Mouse (Mus musculus) kidney, adult 2 months (tissue): Measurements from ENCODE around the gene Kcna1. TPM values are rescaled to one million over a fixed set of nuclear protein-coding genes. Genes with fewer than 3 reads are reported as not detected.

Experiments used
- DNase-seq: peaks from one replicate; pipeline ENCODE4 v3.0.0; 2021
- H3K27ac ChIP-seq: fragments of 200-500 bp; 2 replicates; pipeline ENCODE4 v1.5.1; 2012; ENCODE audit warnings: low read depth, low read length, control low read depth, inconsistent platforms; ENCODE audit not compliant: insufficient read depth
- H3K27me3 ChIP-seq: fragments of 200-500 bp; replicated peaks from 2 replicates; pipeline ENCODE4 v1.6.1; 2012; ENCODE audit warnings: mild to moderate bottlenecking, moderate library complexity, low read length, inconsistent platforms; ENCODE audit not compliant: control insufficient read depth, insufficient read depth
- H3K36me3 ChIP-seq: fragments of 200-500 bp; 2 replicates; pipeline ENCODE4 v1.6.1; 2012; ENCODE audit warnings: mild to moderate bottlenecking, moderate library complexity, low read length, inconsistent platforms; ENCODE audit not compliant: control insufficient read depth, insufficient read depth
- H3K4me1 ChIP-seq: fragments of 200-500 bp; 2 replicates; pipeline ENCODE4 v1.6.1; 2011; ENCODE audit warnings: low read length; ENCODE audit not compliant: control insufficient read depth, insufficient read depth
- H3K4me3 ChIP-seq: fragments of 200-500 bp; 2 replicates; pipeline ENCODE4 v1.5.1; 2011; ENCODE audit warnings: mild to moderate bottlenecking, low read depth, low read length, control low read depth; ENCODE audit not compliant: insufficient read depth
- CTCF ChIP-seq: fragments of 200-500 bp; conservative IDR thresholded peaks from 2 replicates; pipeline ENCODE4 v1.5.1; 2011; ENCODE audit warnings: low read depth, mild to moderate bottlenecking, control low read depth, low read length, moderate library complexity, mixed read lengths; ENCODE audit not compliant: insufficient read depth, insufficient read length
- POLR2A ChIP-seq: fragments of 200-500 bp; IDR thresholded peaks from one replicate; pipeline ENCODE4 v1.6.1; 2011; ENCODE audit warnings: low read depth, low read length, control low read depth
- WGBS: fragments of 180-500 bp; shearing (Covaris S2); methylation state at CpG from one replicate; pipeline ENCODE4 v1.1.7; 2018; 5-methylcytosine and 5-hydroxymethylcytosine counted together
- polyA plus RNA-seq: library from polyadenylated mRNA; depleted of rRNA; stranded (reverse); fragments of >200 nt; gene quantifications from 2 replicates; pipeline ENCODE4 v1.2.3, GENCODE M21; 2012; rRNA removed

The Kcna1 gene
- polyA plus RNA-seq, 1 experiment: 0.77 TPM

DNA sequence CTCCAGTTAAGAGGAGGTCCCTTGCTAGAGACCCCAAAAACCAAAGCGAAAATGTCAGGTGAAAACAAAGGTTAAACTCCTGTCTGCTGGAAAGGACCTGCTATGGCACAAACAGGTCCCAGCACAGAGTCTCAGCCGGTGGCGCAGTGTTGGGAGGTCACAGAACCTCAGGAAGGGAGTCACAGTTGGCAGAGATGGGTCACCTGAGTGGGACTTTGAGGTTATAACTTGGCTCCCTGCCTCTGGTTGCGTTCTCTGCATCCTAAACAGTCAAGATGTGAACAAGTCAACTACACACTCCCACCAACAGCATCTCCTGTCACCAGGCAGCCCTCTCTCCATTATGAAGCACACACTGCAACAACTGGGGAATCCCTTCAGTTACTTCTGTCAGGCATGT is 48.4 kb downstream of the Kcna1 start:
- DNase-seq: no peak
- Histone ChIP-seq H3K27me3 (no peaks in the 10 kb centered on the region), H3K4me1 (no peaks in the 10 kb centered on the region), H3K36me3 (no peaks in the 10 kb centered on the region), H3K27ac (no peak overlapping the region), H3K4me3 (no peak overlapping the region)
- 93% methylated on average over 4 of the region's 4 CpGs for WGBS
- TF ChIP-seq CTCF: no peak
- TF ChIP-seq POLR2A: no peak

DNA sequence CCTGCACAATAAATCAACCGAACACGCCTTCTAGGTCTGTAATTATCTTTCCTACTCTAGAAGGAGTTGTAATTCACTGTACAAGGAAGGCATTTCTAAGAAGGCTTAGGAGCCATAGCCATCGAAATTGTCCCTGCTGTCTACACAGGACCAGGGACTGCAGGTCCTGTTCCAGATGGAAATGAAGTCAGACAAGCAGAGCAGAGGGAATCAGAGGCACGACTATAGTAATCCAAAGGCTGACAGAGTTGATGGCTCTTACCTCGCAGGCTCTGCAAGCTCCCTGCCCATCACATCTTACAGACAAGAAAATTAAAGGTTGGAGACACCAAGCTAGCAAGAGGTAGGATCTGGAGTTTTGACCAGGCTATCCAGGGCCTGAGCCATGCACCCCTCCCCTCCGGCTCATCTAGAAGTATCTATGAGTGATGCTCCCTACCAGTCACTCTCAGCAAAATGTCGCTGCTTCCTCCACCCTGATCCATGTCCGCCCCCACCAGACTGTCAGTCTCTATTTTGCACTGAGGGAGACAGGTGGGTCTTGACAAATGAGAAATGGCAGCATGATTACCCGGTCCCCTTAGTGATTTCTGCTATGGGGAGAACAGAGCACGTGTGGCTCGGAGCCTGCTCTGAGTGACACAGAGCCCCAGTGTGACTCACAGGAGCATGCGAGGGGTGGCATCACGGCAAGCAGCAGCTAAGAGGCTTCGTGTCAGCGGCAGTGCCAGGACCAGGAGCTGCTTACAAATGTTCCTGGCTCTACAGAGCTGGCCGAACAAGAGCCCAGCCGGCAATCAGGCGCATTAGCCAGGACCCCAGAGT is 50.2 kb downstream of the Kcna1 start:
- Histone ChIP-seq H3K27me3 (no peaks in the 10 kb centered on the region), H3K4me1 (no peaks in the 10 kb centered on the region), H3K4me3 (no peak overlapping the region), H3K36me3 (no peaks in the 10 kb centered on the region), H3K27ac (no peak overlapping the region)
- no peak for TF ChIP-seq CTCF
- TF ChIP-seq POLR2A: no peak
- no peak for DNase-seq
- 84% methylated on average over 18 of the region's 18 CpGs for WGBS

DNA sequence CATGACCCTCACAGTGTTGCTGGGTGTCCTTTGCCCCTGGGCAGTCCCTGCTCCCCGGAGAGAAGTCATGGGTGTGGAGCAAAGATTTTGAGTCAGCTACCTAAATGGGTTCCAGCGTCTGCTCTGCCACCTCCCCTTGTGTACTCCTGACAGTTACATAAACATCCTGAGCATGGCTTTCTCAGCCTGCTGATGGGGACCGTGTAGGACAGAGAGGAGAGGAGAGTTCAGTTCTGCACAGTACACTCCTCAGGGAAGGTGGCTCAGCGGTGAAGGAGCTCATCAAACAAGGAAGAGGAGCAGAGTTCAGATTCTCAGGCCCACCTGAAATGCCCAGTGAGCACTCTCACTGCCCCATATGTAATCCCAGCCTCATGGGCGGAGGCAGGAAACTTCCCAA is 51.1 kb downstream of the Kcna1 start:
- H3K4me3 ChIP-seq: no peak overlapping the region
- H3K36me3 ChIP-seq: no peaks in the 10 kb centered on the region
- DNase-seq: no peak
- H3K27ac ChIP-seq: no peak overlapping the region
- 35% methylated on average over 5 of the region's 5 CpGs for WGBS
- no peaks in the 10 kb centered on the region for H3K4me1 ChIP-seq
- H3K27me3 ChIP-seq: no peaks in the 10 kb centered on the region
- TF ChIP-seq CTCF: no peak
- no peak for TF ChIP-seq POLR2A

DNA sequence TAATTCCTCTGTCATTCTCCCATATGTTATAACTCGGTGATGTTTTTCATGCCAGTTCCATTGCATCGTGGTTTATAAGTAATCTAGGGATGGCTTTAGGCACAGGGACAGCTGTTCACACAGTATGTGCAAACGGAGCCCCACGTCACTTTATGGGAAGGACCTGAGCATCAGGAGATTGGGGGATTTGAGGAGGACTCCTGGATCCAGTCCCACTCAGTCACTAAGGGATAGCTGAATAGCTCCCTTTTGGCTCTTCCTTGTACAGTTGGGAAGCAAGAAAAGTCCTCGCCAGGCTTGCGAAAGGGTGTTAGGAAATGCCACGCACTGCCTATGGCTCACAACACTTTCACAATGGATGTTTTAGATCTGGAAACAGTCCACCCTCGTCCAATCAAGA is 51.8 kb downstream of the Kcna1 start:
- WGBS: 80% methylated on average over 8 of the region's 8 CpGs
- no peak for TF ChIP-seq CTCF
- no peak for TF ChIP-seq POLR2A
- no peak overlapping the region for H3K4me3 ChIP-seq
- H3K27me3 ChIP-seq: no peaks in the 10 kb centered on the region
- H3K36me3 ChIP-seq: no peaks in the 10 kb centered on the region
- no peak overlapping the region for H3K27ac ChIP-seq
- H3K4me1 ChIP-seq: no peaks in the 10 kb centered on the region
- DNase-seq: no peak

DNA sequence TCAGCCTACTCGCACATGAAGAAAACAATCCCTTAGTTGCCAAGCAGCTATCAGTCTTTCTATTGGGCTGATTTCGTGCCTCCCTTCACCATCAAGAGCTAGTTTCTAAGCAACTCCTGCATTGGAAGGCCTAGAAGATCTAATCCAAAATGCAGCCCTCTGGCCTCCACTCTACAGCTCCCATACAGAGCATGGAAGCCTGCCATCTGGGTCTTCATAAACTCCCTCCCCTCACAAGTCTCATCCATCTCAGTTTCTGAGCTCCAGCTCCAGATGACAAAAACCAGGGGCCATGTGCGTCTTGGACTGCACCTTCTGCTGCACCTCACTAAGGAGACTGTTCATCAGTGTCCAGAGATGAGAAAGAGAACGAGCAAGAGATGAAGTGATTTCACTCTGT is 52.8 kb downstream of the Kcna1 start:
- Histone ChIP-seq H3K27me3 (no peaks in the 10 kb centered on the region), H3K4me3 (no peak overlapping the region), H3K27ac (no peak overlapping the region), H3K4me1 (no peaks in the 10 kb centered on the region), H3K36me3 (no peaks in the 10 kb centered on the region)
- 85% methylated on average over 4 of the region's 4 CpGs for WGBS
- DNase-seq: no peak
- TF ChIP-seq POLR2A: no peak
- no peak for TF ChIP-seq CTCF

Other genes with a start within 250 kb of the Kcna1 start
- 1.2 and 1.8 TPM in 2 replicates for gene Kcna5, start 111.0 kb downstream of the Kcna1 start, polyA plus RNA-seq
- gene Kcna6, start 94.3 kb upstream of the Kcna1 start, polyA plus RNA-seq: 0.46 and 0.59 TPM in 2 replicates
- gene Ndufa9, start 202.8 kb upstream of the Kcna1 start, polyA plus RNA-seq: 280 and 346 TPM in 2 replicates
- 0.11 and 0.18 TPM in 2 replicates for gene Akap3, start 206.7 kb upstream of the Kcna1 start, polyA plus RNA-seq